Mouse (Mus musculus) G1E (cell line): ENCODE results near the gene Frmd8.

Experiments used
- CTCF ChIP-seq: IDR thresholded peaks from 2 replicates; pipeline ENCODE4 v1.5.1; 2012; ENCODE audit warnings: low read depth, low read length, inconsistent platforms, mixed read lengths
- GATA1 ChIP-seq: IDR thresholded peaks from 2 replicates; pipeline ENCODE4 v1.6.1; 2012; ENCODE audit warnings: borderline replicate concordance, low read length, inconsistent platforms, mixed read lengths
- GATA2 ChIP-seq: IDR thresholded peaks from 2 replicates; pipeline ENCODE4 v1.6.1; 2012; ENCODE audit warnings: low read depth, low read length, inconsistent platforms, borderline replicate concordance
- POLR2AphosphoS5 ChIP-seq: IDR thresholded peaks from 2 replicates; pipeline ENCODE4 v1.6.1; 2012; ENCODE audit warnings: low read depth, low read length, inconsistent platforms; ENCODE audit not compliant: insufficient replicate concordance
- TAL1 ChIP-seq: conservative IDR thresholded peaks from 2 replicates; pipeline ENCODE4 v1.6.1; 2012; ENCODE audit warnings: low read depth, low read length, inconsistent platforms, mixed read lengths

DNA sequence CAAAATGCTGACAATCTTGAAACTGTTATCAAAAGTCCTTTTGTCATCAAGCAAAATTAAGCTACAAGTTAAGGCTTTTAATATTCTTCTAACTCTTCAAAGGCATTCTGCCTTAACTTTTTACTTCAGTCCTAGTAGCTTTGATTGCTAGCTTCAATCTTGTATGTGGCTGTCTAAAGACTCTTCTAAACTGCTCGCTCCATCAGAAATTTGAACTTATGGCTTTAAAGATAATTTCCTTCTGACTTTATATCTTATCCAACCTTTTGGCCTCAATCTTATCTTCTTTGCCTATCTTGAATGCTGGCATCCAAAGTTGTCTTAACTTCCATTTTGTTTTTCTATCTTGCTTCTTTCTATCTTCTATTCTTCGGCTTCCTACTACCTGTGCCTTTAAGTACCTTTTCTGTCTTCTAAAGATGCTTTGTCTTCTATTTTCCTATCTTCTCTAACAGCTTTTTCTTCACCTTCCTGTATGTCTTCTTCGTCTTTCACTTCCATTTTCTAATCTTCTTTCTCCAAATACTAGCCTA is 73.6 kb downstream of the Frmd8 start:
- TF ChIP-seq CTCF = no peak
- TF ChIP-seq GATA1 = no peak
- TF ChIP-seq GATA2 = no peak
- no peak; the same call in 1 of the 2 replicates for TF ChIP-seq POLR2AphosphoS5
- TF ChIP-seq TAL1 = no peak
